Mouse (Mus musculus) C2C12 (cell line): ENCODE data around the gene Glb1l.

Source experiments
- CEBPB ChIP-seq: IDR thresholded peaks from one replicate; pipeline ENCODE4 v1.6.1; 2011; ENCODE audit warnings: low read depth, mild to moderate bottlenecking, control low read depth, moderate library complexity
- CTCF ChIP-seq: IDR thresholded peaks from one replicate; pipeline ENCODE4 v1.5.1; 2011; ENCODE audit not compliant: control insufficient read depth, insufficient read depth, insufficient read length
- FOSL1 ChIP-seq: IDR thresholded peaks from one replicate; pipeline ENCODE4 v1.8.0; 2011; ENCODE audit warnings: mild to moderate bottlenecking, low read length; ENCODE audit not compliant: poor library complexity, insufficient read depth, severe bottlenecking
- MAX ChIP-seq: IDR thresholded peaks from one replicate; pipeline ENCODE4 v1.6.1; 2011; ENCODE audit warnings: mild to moderate bottlenecking, control low read depth
- MYOD1 ChIP-seq: IDR thresholded peaks from one replicate; pipeline ENCODE4 v1.6.1; 2011; ENCODE audit warnings: low read depth; ENCODE audit not compliant: control insufficient read depth, insufficient read length
- MYOG ChIP-seq: IDR thresholded peaks from one replicate; pipeline ENCODE4 v1.6.1; 2011; ENCODE audit not compliant: control insufficient read depth, insufficient read length; ENCODE audit errors: extremely low read depth
- USF1 ChIP-seq: IDR thresholded peaks from one replicate; pipeline ENCODE4 v1.6.1; 2011; ENCODE audit warnings: low read depth, mild to moderate bottlenecking, control low read depth, moderate library complexity

GRCm38 (mm10) chr1:75250498-75250897 is 39.9 kb upstream of the Glb1l start:
- TF ChIP-seq CTCF (no peak), FOSL1 (no peak), CEBPB (no peak), MAX (no peak), MYOG (no peak), USF1 (no peak), MYOD1 (no peak)
